Mouse (Mus musculus): ENCODE results near the gene Mmp7. TPM values are rescaled to one million over a fixed set of nuclear protein-coding genes. Genes with fewer than 3 reads are reported as not detected.

Gene Mmp7
- polyA plus RNA-seq, 1 experiment from 2014 or later, result not detected

Other genes starting within 250 kb of the Mmp7 start
- gene Mmp3, start 246.3 kb upstream of the Mmp7 start, polyA plus RNA-seq (2016; fragmentation: Nextera tagmentation; extraction: Ambion mirVana), result not detected in 2 replicates
- gene Mmp10, start 189.7 kb upstream of the Mmp7 start, polyA plus RNA-seq (2016; fragmentation: Nextera tagmentation; extraction: Ambion mirVana), result not detected in 2 replicates
- not detected in 2 replicates for gene Mmp8, start 133.6 kb upstream of the Mmp7 start, polyA plus RNA-seq (2016; fragmentation: Nextera tagmentation; extraction: Ambion mirVana)
- not detected in 2 replicates for gene Mmp27, start 120.7 kb upstream of the Mmp7 start, polyA plus RNA-seq (2016; fragmentation: Nextera tagmentation; extraction: Ambion mirVana)
- not detected in 2 replicates for gene Mmp20, start 63.9 kb upstream of the Mmp7 start, polyA plus RNA-seq (2016; fragmentation: Nextera tagmentation; extraction: Ambion mirVana)
- gene Tmem123, start 72.0 kb downstream of the Mmp7 start, polyA plus RNA-seq (2016; fragmentation: Nextera tagmentation; extraction: Ambion mirVana), result 100 and 110 TPM in 2 replicates
- gene Birc2, start 145.0 kb downstream of the Mmp7 start, polyA plus RNA-seq (2016; fragmentation: Nextera tagmentation; extraction: Ambion mirVana), result 30.3 and 35.9 TPM in 2 replicates
- gene Birc3, start 181.1 kb downstream of the Mmp7 start, polyA plus RNA-seq (2016; fragmentation: Nextera tagmentation; extraction: Ambion mirVana), result 4.5 and 4.6 TPM in 2 replicates

All from embryonic facial prominence, embryonic 10.5 days (tissue).